Mouse (Mus musculus) cerebellum, adult 2 months (tissue): ENCODE data around the gene Map7d2.

Source experiments
- CTCF ChIP-seq: fragments of 200-500 bp; IDR thresholded peaks from 2 replicates; pipeline ENCODE4 v1.5.1; 2011; ENCODE audit warnings: low read depth, mild to moderate bottlenecking, control low read depth, low read length, moderate library complexity, borderline replicate concordance; ENCODE audit not compliant: insufficient read depth
- POLR2A ChIP-seq: fragments of 200-500 bp; IDR thresholded peaks from 2 replicates; pipeline ENCODE4 v1.6.1; 2011; ENCODE audit warnings: low read length, control low read depth, borderline replicate concordance; ENCODE audit not compliant: insufficient read depth

DNA sequence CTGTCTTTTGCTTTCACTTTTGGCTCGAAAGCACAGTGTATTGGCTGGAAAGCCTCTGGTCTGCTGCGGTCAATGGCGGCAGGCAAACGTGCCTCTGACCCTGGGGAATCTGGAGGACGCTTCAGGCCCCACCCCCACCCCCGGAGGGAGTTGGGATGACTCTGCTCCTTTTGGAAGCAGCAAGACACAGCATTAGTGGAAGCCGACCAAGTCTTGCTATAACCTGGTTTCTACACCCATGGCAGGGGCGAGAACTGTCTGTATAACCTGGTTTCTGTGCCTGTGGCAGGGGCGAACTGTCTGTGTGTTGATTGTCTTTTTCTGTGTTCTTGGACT lies 96.3 kb downstream of the Map7d2 start:
- TF ChIP-seq CTCF (no peak), POLR2A (no peak)
